Mouse (Mus musculus) 416B (cell line): ENCODE measurements around the gene Ugt1a6a.

ENCODE experiments used
- DNase-seq: peaks from one replicate; pipeline ENCODE4 v3.0.0; 2011; ENCODE audit warnings: low read depth

Ugt1a6a gene

GRCm38 (mm10) chr1:88250023-88250422 is 115.4 kb downstream of the Ugt1a6a start:
- DNase-seq: no peak

DNA sequence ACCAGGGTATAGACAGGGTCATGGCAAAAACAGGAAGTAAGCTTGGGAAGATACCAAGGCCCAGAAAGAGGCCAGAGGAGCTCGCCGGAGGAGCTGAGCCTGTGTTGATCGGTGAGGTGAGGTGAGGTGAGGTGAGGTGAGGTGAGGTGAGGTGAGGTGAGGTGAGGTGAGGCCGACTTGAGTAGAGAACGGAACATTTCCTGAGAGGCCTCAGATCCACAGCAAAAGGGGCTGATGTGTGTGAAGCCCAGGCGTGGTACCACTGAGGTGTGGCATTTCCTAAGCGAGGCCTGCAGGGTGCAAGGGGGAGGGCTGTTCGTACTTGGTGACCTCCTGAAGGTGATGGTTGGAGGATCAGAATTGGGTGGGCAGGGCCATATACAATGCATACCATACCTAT is 118.5 kb downstream of the Ugt1a6a start:
- DNase-seq: no peak

- no peak for DNase-seq
Measured at GRCm38 (mm10) chr1:88253540-88253939, 118.9 kb downstream of the Ugt1a6a start.

GRCm38 (mm10) chr1:88254793-88255465 is 120.3 kb downstream of the Ugt1a6a start:
- no peak for DNase-seq

- no peak for DNase-seq
Measured at GRCm38 (mm10) chr1:88255466-88255857, 120.9 kb downstream of the Ugt1a6a start.

DNA sequence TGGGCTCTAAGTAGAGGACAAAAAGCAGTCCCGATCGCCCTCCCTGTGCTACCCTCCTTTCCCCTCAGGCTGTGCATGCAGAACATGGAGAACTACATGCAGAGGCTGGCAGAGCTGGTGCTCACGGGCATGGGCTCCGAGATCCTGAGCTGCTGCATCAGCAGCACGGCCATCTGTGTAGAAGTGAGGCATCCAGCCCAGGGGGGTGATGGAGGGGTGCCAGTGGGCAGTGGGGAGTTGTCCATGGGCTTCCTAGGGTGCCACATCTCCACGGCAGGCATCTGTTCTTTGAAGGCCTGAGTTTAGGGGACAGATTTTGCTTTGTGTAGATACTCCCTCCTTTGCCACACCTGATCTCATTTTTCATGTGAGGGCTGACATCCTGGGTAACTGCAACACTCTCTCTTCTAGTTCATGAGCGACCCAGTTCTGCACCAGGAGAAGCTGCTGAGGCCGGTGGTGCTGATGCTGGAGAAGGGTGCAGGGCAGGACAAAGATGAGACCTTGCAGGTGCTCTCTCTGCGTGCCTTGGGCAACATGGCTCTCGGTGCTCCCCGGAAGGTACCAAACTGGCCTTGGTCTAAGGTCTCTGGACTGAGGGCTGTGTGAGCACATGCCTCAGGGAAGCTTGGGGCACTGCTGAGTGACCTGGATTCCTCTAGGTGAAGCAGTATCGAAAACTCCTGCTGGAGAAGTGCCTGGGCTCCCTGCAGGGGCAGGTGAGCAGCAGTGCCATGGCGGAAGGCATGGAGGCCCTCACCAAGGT is 121.6 kb downstream of the Ugt1a6a start:
- no peak for DNase-seq

GRCm38 (mm10) chr1:88256886-88257663 is 122.5 kb downstream of the Ugt1a6a start:
- DNase-seq: peak; percentile 67

DNA sequence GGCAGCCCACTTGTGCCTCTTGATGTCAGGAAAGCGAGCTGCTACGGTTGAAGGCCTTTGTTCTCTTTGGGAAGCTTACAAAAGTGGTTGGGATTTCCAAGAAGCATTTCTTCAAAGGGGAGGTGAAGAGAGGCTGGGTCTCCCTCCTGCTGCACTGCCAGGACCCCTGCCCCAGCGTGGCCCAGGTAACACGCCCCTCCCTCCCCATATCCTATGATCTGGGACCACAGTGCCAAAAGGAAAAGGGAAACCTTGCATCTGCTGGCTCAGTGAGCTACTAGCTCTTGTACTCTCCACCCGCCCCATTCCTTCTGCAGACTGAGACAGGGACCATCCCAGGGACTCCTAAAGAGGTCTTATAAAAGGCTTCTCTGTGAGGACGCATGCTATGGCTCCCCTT is 123.1 kb downstream of the Ugt1a6a start:
- DNase-seq: no peak

- no peak for DNase-seq
Measured at GRCm38 (mm10) chr1:88258361-88258760, 123.8 kb downstream of the Ugt1a6a start.

- DNase-seq: peak; percentile 54
Measured at GRCm38 (mm10) chr1:88258881-88259642, 124.5 kb downstream of the Ugt1a6a start.

- DNase-seq: no peak
Measured at GRCm38 (mm10) chr1:88259643-88260024, 125.0 kb downstream of the Ugt1a6a start.

- DNase-seq: no peak
Measured at GRCm38 (mm10) chr1:88260114-88260513, 125.5 kb downstream of the Ugt1a6a start.

DNA sequence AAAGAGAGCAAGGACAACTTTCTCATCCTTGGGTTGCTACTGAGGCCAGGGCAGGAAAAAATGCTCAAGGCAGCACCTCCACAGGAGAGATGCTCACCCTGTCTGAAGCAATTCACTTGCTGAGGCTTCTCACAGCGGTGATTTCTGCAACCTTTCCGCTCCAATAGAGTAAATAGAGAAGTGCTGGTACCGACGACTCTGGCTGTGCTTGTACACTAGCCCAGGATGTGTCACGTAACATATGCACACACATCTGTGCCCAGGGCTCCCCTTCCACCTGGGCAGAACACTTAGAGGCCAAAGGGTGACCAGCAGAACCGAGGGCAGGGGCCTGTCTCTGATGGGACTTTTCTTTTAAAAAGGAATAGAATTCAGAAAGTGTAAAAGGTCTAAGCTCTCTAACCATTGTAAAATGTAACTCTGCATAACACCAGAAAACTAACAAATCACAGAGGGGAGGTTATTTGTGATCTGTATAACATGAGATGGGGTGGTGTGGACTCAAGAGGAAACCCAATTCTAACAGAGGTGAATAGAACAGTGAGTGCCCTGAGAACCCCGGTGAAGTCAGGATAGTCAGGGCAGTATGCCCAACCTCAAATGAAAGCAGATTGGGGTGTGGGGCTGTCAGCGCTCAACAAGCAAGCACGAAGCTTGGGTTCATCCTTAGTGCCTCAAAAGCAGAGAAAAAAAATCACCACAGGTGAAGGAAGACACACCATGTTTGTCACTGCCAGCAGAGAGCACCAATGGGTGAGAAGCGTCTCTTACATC is 126.2 kb downstream of the Ugt1a6a start:
- peak; percentile 60 for DNase-seq

DNA sequence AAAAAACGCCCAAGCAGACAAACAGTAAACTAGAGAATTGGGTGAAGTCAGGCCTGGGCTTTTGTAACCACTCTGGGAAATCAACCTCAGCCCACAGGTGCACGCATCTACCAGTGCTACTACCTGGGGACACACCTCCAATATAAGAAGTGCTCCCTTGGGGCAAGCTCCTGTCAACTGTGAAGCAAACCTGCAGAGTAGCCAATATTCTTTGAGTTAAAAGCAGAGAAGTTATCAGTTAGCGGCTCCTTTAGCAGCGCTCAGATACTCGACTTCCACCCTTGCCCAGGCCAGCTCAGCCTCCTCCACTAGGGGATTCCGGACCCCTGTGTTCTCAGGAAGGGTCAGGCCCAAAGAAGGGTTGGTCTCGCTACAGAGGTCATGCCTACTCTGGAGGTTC is 127.1 kb downstream of the Ugt1a6a start:
- DNase-seq: no peak

GRCm38 (mm10) chr1:88262255-88262654 is 127.6 kb downstream of the Ugt1a6a start:
- DNase-seq: peak; percentile 99

- DNase-seq: no peak
Measured at GRCm38 (mm10) chr1:88262961-88263360, 128.4 kb downstream of the Ugt1a6a start.

DNA sequence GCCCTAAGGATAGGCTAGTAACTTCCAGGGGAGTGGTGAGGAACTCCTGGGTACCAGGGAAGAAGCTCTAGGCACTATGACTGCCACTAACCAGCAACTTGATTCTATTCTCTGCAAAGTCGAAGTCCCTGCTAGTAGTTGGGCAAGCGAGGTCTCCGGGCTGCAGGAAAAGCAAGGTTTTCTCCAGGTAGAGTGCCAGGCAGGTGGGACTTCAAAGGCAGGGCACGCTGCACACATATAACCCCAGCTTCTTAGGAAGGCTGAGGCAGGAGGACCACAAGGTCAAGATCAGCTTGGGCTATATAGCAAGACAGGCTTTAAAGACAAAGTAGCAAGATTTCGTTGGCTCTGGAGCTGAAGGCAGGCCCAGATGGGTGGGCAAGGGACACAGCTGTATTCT is 129.2 kb downstream of the Ugt1a6a start:
- DNase-seq: no peak

GRCm38 (mm10) chr1:88264237-88264868 is 129.7 kb downstream of the Ugt1a6a start:
- DNase-seq: no peak

DNA sequence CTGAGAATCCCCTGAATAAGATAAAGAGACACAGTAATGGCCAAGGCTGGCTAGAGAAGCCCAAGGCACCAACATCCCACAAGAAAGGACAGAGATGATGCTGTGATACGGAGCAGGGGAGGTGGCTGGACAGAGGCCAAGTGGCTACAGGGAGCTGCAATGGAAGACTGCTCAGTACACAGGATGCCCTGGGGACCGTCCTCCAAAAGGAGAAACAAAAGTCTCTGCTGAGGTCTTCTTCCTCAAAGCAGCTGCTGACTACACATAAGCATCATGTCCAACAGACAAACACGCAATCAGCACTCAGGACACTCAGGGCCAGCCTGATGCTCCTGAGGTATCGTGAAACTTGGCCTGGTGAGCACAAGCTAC is 130.2 kb downstream of the Ugt1a6a start:
- DNase-seq: no peak

DNA sequence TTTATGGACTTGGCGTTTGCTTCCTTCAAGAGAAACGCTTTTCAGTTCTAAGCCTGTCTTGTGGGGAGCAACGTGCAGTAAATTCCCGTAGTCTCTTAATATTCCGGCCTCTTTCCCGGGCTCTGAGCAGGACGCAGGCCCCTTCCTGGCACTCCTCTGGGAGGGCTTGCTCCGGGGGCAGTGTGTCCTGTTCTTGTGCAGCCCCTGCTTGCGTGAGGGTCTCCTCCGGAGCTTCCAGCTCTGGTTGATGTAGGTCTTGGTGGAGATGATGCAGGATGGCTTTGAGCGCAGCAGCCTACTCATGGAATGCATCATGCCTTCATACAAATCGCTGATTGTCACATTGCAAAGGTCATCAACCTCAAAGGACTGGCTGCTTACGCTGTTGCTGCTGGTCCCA is 131.5 kb downstream of the Ugt1a6a start:
- no peak for DNase-seq

- DNase-seq: no peak
Measured at GRCm38 (mm10) chr1:88267489-88267888, 132.9 kb downstream of the Ugt1a6a start.
